Mouse (Mus musculus): ENCODE results near the gene Prrc2b.

Prrc2b gene

DNA sequence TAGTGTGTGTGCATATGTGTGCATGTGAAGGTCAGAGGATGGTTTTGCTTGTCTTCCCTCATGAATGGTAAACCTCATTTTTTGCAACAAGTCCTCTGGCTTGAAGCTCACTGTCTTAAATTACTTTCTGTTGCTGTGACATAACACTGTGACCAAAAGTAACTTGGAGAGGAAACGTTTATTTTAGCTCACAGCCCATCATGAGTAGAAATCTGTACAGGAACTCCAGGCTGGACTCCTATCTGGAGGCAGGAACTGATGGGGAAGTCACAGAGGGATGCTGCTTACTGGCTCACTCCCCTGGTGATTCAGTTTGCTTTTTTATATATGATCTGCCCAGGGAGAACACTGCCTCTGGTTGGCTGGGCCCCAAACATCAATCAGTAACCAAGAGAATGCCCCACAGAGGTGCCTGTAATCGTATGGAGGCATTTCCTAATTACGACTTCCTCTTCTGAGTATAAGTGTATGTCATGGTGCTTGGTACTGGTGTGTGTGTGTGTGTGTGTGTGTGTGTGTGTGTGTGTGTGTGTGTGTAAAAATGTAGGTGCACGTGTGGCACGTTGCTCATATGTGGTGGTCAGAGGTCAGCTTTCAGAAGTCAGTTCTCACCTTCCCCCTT is 38.3 kb downstream of the Prrc2b start:
- DNase-seq: no peak

DNA sequence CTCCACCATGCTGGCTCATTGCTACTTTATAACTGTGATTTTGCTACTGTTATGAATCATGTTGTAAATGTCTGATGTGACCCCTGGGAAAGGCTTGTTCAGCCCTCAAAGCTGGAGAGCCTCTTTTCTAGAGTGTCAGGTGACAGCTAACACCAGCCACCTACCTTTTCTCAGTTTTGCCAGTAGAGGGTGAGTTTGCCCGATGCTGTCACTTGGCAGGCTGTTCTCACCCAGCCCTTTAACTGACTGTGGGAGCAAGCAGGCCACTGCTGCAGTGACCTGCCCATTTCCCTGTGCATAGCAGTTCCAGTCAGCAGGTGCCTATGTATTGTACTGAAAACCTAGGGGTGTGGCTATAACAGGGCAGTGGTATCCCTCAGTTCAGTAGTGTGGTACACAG is 39.7 kb downstream of the Prrc2b start:
- no peak for DNase-seq

DNA sequence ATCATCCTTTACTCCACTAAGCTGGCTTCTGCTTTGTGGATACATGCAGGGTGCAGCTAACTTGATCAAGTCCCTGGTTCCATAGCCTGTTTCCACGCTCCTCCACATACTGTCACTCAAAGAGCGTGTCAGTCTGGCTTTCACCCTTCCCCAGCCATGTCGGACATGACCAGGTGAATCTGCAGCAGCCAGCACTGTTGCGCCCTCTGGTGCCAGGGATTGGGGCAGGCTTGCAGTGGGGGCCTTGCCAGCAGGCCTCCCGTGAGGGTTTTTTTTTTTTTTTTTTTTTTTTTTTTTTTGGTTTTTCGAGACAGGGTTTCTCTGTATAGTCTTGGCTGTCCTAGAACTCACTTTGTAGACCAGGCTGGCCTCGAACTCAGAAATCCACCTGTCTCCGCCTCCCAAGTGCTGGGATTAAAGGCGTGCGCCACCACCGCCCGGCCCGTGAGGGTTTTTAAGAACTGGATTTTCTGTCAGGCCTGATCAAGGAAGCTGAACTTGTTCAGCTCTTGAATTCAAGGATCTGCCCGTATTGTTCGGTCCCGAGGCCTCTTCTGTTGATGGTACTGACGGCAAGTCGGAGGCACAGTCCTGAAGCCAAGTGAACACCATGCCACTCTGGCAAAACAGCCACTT is 41.1 kb downstream of the Prrc2b start:
- DNase-seq: peak; percentile 41 to 62

DNA sequence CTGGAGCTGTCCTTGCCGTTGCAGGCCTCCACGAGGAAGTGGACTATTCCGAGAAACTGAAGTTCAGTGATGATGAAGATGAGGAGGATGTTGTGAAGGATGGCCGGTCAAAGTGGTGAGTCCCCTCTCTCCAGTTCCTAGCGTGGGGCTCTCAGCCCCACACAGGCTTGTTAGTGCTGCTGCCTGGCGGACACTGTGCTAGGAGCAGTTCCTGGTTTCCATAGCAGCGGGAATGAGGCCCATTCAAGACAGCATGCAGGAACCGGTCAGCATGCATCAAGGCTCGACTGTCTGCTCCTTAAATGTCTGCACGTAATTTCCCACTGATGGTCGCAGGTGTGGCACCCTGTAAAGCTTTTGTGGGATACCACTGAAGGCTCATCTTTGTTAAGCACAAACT is 48.1 kb downstream of the Prrc2b start:
- DNase-seq: no peak

DNA sequence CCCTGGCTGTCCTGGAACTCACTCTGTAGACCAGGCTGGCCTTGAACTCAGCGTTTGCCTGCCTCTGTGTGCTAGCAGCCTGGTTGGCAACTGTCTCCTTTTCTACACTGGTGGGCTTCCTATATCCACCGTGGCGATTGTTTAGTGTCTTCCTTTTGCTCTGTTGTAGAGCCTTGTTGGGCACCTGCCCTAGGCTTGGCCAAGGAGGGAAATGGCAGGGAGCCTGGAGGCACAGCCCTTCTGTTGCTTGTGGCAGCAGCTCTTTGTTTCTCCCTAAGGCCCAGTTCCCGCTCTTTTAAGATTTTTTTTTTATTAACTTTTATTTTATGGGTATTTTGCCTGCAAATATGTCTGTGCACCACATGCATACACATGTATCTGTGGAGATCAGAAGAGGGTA is 49.2 kb downstream of the Prrc2b start:
- DNase-seq: no peak

DNA sequence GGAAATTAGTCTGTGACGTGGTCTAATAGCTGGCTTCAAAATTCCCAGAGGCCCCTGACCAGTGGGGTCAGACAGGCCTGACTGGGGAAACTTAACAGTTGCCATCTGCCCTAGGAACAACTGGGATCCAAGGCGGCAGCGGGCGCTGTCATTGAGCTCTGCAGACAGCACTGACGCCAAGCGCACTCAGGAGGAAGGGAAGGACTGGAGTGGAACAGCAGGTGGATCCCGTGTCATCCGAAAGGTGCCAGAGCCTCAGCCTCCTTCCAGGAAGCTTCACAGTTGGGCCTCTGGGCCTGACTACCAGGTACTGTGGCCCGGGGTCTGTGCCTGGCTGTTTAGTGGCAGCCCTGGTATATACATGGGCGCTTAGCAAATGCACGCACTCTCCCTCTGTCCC is 49.8 kb downstream of the Prrc2b start:
- no peak for DNase-seq

DNA sequence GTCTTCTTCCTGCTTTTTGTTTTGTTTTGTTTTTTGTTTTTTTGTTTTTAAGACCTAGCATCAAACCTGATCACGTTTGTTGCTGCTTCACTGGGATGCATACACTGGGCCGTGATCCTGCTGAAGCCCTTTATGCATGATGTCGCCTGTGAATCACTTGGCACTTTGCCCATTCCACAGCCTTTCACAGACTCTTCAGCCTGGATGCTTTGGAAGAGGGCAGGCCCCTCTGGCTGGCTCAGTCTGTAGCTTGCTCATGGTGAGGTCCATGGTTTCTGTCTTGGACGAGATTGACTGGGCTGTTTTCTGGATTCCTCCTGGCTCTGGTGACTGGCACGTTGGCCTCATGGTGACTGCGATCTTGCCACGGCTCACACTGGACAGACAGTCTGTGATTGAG is 50.6 kb downstream of the Prrc2b start:
- DNase-seq: no peak

DNA sequence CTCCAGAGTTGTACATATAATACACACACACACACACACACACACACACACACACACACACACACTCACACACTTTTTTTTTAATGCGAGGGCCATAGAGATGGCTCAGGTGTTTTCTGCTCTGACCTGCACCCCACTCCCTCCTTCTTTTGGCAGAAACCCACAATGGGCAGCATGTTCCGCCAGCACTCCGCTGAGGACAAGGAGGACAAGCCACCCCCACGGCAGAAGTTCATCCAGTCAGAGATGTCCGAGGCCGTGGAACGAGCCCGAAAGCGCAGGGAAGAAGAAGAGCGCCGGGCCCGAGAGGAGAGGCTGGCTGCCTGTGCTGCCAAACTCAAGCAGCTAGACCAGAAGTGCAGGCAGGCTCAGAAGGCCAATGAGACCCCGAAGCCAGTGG is 53.0 kb downstream of the Prrc2b start:
- no peak for DNase-seq

DNA sequence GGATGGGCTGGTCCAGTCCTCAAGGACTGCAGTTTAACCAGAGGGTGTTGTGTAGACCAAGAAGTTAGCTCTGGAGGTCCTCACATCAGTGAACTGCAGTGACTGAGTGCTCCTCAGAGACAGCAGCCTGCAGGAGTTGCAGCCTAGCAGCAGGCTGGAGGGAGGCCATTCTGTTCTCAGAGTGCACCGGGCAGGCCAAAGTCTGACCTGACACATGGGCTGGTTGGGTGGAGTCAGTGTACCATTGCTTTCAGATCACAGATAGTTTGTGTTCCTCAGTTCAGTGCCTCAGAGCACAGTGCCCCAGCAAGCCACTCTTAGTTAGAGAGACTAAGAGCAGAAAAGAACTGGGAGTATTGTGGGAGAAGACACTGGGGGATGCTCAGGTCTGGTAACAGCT is 56.8 kb downstream of the Prrc2b start:
- no peak for DNase-seq

DNA sequence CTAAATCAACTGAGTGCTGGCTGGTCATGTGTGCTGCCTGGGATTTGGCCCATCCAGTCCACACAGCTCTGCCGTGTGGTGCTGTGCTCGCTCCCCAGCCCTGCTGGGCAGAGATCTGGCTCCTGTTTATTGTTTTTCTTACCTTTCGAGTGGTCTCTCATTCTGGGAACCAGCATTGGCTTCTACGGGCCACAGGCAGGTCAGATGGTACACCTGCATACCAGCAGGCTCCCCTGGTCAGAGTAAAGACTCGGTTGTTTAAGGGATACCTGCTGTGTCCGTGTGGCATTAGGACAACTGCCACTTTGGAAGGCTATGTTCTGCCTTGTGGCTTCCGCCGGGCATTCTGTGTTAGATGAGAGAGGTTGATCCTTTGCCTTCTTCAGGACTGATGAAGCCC is 60.8 kb downstream of the Prrc2b start:
- no peak for DNase-seq

DNA sequence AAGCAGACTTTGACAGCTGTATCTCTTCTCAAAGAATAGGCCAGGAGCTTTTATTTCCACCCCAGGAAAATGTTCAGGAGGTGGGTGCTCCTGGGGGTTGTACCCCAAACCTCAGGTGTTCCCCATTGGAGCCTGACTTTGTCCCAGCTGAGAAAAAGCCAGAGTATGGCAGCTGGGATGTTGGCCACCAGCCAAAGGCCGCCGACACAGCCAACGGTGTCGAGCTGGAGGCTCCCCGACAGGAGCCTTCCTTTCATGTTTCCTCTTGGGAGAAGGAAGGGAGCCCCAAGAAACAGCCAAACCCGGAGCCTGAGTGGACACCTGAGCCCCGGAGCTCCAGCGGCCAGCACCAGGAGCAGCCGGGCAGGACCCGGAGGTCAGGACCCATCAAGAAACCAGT is 62.1 kb downstream of the Prrc2b start:
- no peak for DNase-seq

DNA sequence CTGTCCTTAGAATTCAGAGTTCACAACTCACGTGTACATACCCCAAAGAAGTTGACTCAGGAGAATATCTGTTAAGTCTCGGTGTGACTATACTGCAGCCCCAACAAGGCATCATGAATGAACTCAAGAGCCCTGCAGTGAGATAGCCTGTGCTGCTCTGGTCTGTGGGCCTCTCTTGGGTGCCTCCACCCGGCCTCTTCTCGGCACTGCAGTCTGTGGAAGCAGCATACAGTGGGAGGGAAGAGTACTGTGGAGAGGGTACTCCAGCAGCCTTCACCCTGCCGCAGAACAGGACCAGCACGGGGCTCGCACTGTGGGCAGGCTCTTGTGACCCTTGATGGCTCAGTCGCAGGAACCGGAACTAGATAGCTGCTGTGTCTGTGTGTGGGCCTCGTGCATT is 64.7 kb downstream of the Prrc2b start:
- DNase-seq: no peak

DNA sequence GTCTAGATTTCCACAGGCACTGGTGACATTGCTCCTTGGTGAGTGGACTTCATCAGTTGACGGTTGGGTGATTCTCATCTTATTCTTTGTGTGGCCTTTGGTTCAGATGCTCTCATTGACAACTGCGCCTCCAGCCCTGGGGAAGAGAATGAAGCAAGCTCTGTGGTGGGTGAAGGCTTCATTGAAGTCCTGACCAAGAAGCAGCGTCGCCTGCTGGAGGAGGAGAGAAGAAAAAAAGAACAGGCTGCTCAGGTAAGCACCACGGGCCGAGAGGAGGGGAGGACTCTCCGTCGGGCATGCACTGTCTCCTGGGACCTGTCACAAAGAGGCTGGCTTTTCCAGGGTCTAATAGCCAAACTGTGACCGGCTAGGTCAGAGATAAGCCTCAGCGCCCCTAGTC is 65.6 kb downstream of the Prrc2b start:
- no peak for DNase-seq

DNA sequence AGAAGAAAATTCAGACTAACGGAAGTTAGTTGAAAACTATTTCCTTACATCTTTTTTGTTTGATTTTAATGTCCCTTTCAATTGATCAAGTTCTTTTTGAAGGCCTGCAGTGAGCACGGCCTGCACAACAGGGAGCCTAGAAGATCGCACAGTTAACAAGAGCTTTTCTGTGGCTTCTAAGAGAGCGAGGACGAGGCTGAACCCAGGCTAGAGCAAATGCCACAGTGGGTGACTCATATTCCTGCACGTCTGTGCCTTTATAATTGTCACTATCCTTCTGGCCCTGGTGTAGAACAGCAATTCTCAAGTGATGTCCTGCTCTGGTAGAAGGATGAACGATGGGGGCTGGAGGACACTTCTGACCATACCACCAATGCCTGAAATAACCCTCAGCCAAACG is 66.8 kb downstream of the Prrc2b start:
- no peak for DNase-seq

DNA sequence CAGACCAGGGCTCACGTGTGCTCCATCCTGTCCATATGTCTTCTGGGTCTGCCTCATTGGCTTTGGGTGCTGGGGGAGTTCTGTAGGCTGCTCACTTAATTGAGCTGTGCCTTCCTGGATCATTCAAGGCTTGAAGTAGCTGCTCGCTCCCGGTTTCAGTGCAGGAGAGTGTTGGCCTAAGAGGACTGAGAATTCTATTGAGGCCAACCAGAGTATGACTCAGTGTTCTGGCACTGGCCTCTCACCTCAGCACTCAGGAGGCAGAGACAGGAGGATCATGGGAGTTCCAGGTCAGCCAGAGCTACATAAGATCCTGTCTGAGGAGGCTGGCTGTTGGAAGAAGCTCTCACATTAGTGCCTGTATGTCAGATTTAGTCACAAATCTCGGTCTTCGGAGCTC is 67.2 kb downstream of the Prrc2b start:
- DNase-seq: no peak

DNA sequence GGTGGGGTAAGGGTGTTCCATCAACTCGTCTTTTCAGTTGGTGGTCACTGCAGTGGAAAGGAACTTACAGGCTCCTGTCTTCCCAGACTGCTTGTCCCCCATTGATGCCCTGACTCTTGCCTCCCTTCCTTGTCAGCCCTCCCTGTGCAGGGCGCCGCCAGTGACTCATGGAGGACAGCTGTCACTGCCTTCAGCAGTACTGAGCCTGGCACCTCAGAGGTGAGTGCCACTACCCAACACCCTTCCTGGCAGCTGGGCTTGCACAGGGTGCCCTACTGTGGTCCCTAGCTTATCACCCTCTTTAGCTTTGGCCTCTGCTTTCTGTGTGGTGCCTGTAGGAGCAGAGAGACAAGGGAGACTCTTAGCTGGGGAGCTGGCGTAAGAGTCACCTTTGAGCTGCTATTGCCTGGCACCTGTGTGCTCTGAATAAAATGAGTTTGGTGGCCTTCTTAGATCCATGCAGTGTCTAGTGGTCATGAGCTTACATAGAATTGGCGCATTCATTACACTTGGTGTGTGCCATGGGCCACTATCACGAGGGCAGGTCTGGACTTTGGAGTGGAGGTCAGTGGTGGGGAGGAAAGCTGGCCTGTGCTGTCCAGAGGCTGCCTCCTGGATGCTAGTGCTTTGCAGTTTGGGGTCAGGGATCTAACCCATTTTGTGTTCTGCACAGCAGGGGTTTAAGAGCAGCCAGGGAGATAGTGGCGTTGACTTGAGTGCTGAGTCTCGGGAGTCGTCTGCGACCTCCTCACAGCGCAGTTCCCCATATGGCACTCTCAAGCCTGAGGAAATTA is 67.9 kb downstream of the Prrc2b start:
- DNase-seq: no peak

DNA sequence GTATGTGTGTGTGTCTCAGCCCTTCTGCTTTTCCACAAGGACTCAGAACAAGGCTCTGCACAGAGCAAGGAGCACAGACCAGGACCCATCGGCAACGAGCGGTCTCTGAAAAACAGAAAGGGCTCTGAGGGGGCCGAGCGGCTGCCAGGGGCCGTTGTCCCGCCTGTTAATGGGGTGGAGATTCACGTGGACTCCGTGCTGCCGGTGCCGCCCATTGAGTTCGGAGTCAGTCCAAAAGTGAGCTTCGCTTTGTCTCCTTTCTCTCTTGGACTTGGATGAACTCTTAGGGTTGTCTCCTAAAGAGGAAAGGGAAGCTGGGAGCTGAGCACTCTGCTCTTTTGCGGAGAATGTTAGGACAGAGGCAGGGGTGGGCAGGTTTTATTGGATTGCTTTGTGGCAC is 68.6 kb downstream of the Prrc2b start:
- DNase-seq: no peak

DNA sequence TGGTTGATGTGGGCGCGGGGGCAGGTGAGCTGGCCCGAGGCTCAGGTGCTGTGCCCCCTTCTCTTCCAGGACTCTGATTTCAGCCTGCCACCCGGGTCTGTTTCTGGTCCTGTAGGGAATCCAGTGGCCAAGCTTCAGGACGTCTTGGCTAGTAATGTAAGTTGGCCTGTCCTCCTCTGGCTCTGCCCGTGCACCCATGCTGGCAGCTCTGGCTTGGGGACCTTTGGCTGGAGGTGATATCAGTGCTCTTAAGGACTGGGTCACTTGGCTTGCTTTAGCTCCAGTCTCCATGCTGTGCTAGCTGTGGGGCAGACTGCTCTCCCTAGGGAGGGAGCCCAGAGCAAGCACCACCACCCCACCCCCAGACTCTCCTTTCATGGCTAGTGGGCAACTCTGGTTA is 69.1 kb downstream of the Prrc2b start:
- DNase-seq: no peak

DNA sequence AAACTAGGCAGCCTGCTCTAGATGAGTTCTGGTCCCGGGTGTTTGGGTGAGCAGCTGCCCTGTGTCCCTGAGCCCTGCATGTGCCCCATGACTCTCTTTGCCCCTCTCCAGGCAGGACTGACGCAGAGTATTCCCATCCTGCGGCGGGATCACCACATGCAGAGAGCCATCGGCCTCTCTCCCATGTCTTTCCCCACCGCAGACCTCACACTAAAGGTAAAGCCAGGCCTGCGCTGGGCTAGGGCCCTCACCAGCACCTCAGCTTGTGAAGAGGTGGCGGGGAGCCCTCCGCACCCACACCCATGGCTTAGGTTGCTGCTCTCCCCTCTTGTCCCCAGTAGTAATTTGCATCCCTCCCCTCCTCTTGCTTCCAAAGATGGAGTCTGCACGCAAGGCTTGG is 70.1 kb downstream of the Prrc2b start:
- no peak for DNase-seq

DNA sequence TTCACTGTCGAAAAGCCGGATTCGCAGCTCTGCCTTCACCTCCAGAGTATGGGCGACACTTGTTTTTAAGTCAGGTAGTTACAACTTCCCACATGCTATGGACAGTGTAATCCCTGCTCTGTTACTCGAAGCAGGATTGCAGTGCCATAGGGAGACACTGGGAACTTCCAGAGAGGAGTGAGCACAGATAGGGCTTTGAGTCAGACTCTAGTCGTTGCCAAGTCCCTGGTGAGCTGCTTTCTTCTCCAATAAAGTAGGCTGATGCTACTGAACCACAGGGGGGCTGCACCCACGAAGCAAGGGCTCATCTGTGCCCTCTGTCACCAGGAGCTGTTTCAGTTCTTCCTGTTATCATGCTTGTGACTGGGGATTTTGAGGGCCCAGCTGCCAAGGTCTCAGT is 70.7 kb downstream of the Prrc2b start:
- DNase-seq: no peak

DNA sequence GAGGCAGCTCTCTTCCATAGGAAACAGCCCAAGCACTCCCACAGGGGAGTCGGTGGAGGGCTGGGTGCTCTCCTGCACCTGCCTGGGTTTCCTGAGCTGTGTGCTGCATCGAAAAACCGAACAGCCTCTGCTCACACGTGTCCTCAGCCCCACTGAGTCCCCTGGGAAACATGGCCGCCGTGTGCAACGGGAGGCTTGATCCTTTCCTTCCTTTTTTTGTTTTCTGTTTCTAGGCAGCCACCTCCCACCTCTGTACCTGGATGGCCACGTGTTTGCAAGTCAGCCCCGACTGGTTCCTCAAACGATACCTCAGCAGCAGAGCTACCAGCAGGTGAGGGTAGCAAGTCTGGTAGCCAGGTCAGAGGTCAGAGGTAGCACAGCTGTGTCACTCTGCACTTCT is 71.2 kb downstream of the Prrc2b start:
- DNase-seq: peak; percentile 26 to 41

DNA sequence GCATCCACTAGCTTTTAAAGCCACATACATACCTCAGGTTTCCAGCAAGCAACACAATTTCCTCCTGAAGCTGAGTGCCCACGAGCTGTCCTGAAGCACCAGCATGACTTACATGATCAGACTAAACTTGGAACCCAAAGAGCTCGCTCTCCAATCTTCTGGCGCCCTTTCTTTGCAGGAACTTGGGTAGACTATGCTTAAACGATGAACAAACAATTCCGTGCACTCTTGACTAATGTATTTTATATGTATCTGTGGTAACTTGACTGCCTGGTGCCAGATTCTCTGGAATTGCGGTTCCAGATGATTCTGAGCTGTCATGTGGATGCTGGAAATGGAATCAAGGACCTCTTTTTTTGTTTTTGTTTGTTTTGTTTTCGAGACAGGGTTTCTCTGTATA is 84.6 kb downstream of the Prrc2b start:
- no peak for DNase-seq

DNA sequence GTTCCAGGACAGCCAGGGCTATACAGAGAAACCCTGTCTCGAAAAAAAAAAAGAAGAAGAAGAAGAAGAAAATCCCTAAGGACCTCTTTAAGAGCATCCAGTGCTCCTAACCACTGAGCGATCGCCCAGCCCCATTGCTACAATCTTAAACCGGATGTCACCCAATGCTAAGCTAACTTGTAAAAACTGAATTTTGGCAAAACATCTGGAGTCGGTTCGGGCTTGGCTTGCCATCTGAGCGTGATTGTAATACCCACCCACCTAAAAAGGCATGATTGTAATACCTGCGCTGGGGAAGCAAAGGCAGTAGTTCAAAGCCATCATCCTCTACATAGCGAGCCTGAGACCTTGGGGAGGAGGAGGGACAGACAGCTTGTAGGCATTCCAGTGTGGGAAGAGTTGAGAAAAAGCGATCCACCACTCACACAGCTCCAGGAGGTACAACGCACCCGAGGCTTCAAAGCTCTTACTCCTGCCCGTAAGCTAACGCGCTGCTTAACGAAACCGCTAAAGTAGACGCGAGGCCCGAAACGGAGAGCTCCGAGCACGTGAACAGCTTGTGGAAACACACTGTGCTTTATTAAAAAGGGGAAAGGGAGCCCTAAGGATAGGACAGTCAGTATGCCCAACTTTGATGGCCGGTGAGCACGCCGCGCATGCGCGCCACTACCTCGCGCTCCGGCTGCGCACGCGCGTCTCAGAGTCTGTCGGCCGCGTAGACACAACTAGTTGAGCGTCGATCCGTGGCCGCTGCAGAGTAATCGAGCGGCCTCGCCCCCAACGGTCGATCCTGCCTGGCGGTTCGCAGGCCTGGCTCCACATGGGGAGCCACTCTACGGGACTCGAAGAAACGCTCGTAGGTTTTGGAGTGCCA is 85.2 kb downstream of the Prrc2b start, which contains the start of gene Pomt1:
TSS of gene Pomt1 (plus strand) at position 705 of the 874 bp plus-strand sequence.
- DNase-seq: peak; percentile 82 to 85

Data from spleen, adult 18-20 months (tissue).